Mouse (Mus musculus): Measurements from ENCODE around the gene Maml3. TPM values are rescaled to one million over a fixed set of nuclear protein-coding genes. Genes with fewer than 3 reads are reported as not detected.

Gene Maml3
- polyA plus RNA-seq, 1 experiment from 2014 or later, result 0.65 TPM

DNA sequence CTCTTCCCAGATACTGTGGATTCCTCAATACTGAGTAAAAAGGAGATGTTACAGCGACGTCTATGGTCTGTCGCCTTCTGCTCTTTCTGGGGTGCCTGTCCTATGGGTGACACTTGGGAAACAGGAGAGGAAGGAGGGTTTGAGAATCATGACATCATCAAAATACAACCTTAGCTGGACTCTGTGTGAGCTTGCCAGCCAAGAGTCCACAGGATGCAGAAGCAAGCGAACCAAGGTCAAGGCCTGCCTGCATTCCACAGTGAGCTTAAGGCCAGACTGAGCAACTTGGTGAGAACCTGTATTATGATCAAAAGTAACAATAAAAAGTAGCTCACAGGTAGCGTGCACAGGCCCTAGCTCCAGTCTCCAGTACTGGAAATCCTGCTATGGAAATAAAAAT is 167.7 kb downstream of the Maml3 start:
- TF ChIP-seq CTCF (IDR thresholded peaks at IDR 0.05; ENCODE audit: low read depth) (no peak), EP300 (IDR thresholded peaks at IDR 0.05; ENCODE audit: low read depth) (no peak)
- WGBS (ENCODE audit: insufficient replicate concordance), result 86% methylated on average over 5 of the region's 5 CpGs
- Histone ChIP-seq H3K4me1 (ENCODE audit: insufficient read depth) (no peaks in the 10 kb centered on the region), H3K9me3 (ENCODE audit: low read length) (no peaks in the 10 kb centered on the region), H3K4me2 (ENCODE audit: low read depth, low read length) (no peak overlapping the region), H3K27ac (ENCODE audit: low read depth) (no peak overlapping the region), H3K36me3 (replicated peaks; ENCODE audit: insufficient read depth, low read length) (no peaks in the 10 kb centered on the region), H3K4me3 (ENCODE audit: low read depth, low read length) (no peak overlapping the region), H3K27me3 (ENCODE audit: insufficient read depth, low read length) (no peaks in the 10 kb centered on the region), H3K9ac (replicated peaks) (no peak overlapping the region)
- DNase-seq, result no peak
- ATAC-seq, result no peak

DNA sequence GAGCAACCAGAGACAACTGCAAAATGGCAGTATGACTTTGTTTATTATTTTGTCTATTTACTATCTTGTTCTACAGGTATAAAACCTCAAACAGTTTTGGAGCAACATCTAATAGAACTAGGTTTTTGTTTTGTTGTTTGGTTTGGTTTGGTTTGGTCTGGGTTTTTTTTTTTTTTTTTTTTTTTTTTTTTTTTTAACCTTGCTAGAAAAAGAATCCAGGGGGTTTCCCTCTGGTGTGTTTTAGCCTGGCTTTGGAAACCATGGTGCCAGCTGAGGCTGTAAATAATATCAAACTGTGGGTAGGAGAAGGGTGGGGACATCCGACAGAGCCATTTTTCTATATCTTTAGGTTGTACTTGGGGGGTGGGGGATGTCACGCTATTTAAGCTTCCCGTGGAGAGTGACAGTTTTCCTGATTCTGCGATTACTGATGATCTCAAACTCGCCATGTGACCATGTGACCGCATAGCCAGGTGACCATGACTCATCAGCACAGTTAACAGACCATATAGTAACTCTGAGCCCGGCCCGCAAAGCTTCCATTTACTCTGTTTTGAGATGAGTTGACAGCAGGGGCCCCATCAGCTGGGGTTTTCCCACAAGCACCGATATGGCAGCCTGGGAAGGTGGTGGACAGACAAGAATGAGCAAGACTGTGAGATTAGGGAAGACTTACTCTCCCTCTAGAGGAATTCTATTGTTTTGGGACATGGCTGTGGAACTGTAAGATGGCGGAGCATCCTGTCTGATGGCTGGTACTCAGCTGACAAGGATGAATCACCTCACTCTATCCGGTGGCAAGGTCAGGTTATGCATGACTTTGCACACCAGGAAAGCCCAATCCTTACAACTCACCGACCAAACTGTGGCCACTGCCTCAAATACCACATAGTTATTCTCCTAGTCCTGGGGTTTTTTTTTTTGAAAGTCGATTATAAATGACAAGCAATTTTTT is 170.1 kb downstream of the Maml3 start:
- no peak overlapping the region for H3K4me2 ChIP-seq (ENCODE audit: low read depth, low read length)
- H3K36me3 ChIP-seq (replicated peaks; ENCODE audit: insufficient read depth, low read length), result no peaks in the 10 kb centered on the region
- H3K4me1 ChIP-seq (ENCODE audit: insufficient read depth), result no peaks in the 10 kb centered on the region
- H3K4me3 ChIP-seq (ENCODE audit: low read depth, low read length), result no peak overlapping the region
- ATAC-seq, result no peak
- WGBS (ENCODE audit: insufficient replicate concordance), result 80% methylated on average over 13 of the region's 13 CpGs
- no peak overlapping the region for H3K9ac ChIP-seq (replicated peaks)
- TF ChIP-seq EP300 (IDR thresholded peaks at IDR 0.05; ENCODE audit: low read depth) (no peak), CTCF (IDR thresholded peaks at IDR 0.05; ENCODE audit: low read depth) (no peak)
- H3K27ac ChIP-seq (ENCODE audit: low read depth), result no peak overlapping the region
- no peaks in the 10 kb centered on the region for H3K27me3 ChIP-seq (ENCODE audit: insufficient read depth, low read length)
- DNase-seq, result no peak
- no peaks in the 10 kb centered on the region for H3K9me3 ChIP-seq (ENCODE audit: low read length)

DNA sequence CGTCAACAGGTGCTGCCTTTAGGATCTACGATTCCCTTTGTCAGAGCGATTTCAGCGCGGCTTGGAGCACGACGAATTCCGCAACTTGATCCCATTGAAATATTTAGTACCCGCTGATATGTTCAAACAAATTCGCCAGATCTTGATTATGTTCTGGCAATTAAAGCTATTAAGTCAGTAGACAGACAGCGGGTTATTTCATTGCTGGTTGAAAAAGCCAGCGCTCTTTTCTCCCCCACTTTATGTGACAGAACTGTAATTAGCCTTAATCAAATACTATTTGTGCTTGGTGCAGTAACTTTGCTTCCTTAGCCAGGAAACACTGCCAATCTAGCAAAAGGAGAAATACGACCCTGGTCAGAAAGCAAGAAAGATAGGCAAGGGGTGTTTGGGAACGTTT is 176.7 kb downstream of the Maml3 start:
- H3K4me1 ChIP-seq (ENCODE audit: insufficient read depth), result no peaks in the 10 kb centered on the region; the same call in 1 of the 2 replicates
- no peak overlapping the region for H3K4me3 ChIP-seq (ENCODE audit: low read depth, low read length)
- H3K27me3 ChIP-seq (ENCODE audit: insufficient read depth, low read length), result no peaks in the 10 kb centered on the region
- WGBS (ENCODE audit: insufficient replicate concordance), result 88% methylated on average over 14 of the region's 14 CpGs
- no peak overlapping the region for H3K4me2 ChIP-seq (ENCODE audit: low read depth, low read length)
- DNase-seq, result no peak
- H3K27ac ChIP-seq (ENCODE audit: low read depth), result no peak overlapping the region
- no peaks in the 10 kb centered on the region for H3K36me3 ChIP-seq (replicated peaks; ENCODE audit: insufficient read depth, low read length)
- H3K9ac ChIP-seq (replicated peaks), result no peak overlapping the region
- no peak for TF ChIP-seq CTCF (IDR thresholded peaks at IDR 0.05; ENCODE audit: low read depth)
- TF ChIP-seq EP300 (IDR thresholded peaks at IDR 0.05; ENCODE audit: low read depth), result no peak
- H3K9me3 ChIP-seq (ENCODE audit: low read length), result no peaks in the 10 kb centered on the region
- ATAC-seq, result no peak

DNA sequence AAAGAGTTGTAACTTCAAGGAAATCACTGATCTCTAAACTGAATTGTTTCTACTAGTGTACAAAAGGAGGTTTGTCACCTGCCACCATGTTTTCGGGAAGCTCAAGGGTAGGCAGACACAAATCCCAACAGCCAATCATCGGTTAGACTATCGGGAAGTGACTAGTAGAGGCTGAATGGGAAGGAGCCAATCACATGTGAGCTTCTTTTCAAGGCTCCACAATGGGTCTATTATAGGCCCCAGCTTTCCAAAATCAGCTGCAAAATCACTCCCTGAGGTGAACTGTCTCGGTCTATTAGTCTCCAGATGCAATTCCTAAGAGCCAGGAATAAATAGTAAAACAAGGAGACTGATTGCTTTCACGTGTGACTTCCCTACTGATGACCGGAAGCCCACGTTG is 177.3 kb downstream of the Maml3 start:
- H3K4me3 ChIP-seq (ENCODE audit: low read depth, low read length), result no peak overlapping the region
- H3K4me1 ChIP-seq (ENCODE audit: insufficient read depth), result no peaks in the 10 kb centered on the region; the same call in 1 of the 2 replicates
- H3K36me3 ChIP-seq (replicated peaks; ENCODE audit: insufficient read depth, low read length), result no peaks in the 10 kb centered on the region
- H3K9me3 ChIP-seq (ENCODE audit: low read length), result no peaks in the 10 kb centered on the region
- ATAC-seq (no peak), DNase-seq (no peak)
- TF ChIP-seq EP300 (IDR thresholded peaks at IDR 0.05; ENCODE audit: low read depth) (no peak), CTCF (IDR thresholded peaks at IDR 0.05; ENCODE audit: low read depth) (no peak)
- no peak overlapping the region for H3K27ac ChIP-seq (ENCODE audit: low read depth)
- no peaks in the 10 kb centered on the region for H3K27me3 ChIP-seq (ENCODE audit: insufficient read depth, low read length)
- no peak overlapping the region for H3K4me2 ChIP-seq (ENCODE audit: low read depth, low read length)
- WGBS (ENCODE audit: insufficient replicate concordance), result 88% methylated on average over 7 of the region's 7 CpGs
- H3K9ac ChIP-seq (replicated peaks), result no peak overlapping the region

DNA sequence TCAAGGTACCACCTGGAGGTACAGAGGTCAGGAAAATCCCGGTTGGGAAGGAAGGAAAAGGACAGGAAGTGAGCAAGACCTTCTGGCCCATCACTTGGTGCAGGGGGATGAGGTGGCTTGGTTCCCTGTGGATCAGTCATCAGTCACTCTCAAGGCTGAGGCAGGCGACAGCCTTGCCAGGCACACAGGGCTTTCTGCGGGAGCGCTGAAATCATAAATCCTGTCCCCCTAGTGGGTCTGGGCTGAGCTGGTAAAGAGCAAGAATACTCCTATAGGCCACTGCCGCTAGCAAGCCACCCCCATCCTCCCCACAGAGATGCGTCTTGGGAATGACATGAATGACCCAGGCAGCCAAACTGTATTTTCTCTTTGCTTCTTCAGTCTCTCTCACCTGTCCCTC is 177.8 kb downstream of the Maml3 start:
- Histone ChIP-seq H3K4me1 (ENCODE audit: insufficient read depth) (no peaks in the 10 kb centered on the region; the same call in 1 of the 2 replicates), H3K36me3 (replicated peaks; ENCODE audit: insufficient read depth, low read length) (no peaks in the 10 kb centered on the region), H3K9me3 (ENCODE audit: low read length) (no peaks in the 10 kb centered on the region), H3K27me3 (ENCODE audit: insufficient read depth, low read length) (no peaks in the 10 kb centered on the region), H3K4me3 (ENCODE audit: low read depth, low read length) (no peak overlapping the region), H3K27ac (ENCODE audit: low read depth) (no peak overlapping the region), H3K9ac (replicated peaks) (no peak overlapping the region), H3K4me2 (ENCODE audit: low read depth, low read length) (no peak overlapping the region)
- whole genome bisulfite sequencing (ENCODE audit: insufficient replicate concordance), result 80% methylated on average over 6 of the region's 6 CpGs
- no peak for DNase-seq
- ATAC-seq, result no peak
- TF ChIP-seq CTCF (IDR thresholded peaks at IDR 0.05; ENCODE audit: low read depth), result no peak
- no peak for TF ChIP-seq EP300 (IDR thresholded peaks at IDR 0.05; ENCODE audit: low read depth)

DNA sequence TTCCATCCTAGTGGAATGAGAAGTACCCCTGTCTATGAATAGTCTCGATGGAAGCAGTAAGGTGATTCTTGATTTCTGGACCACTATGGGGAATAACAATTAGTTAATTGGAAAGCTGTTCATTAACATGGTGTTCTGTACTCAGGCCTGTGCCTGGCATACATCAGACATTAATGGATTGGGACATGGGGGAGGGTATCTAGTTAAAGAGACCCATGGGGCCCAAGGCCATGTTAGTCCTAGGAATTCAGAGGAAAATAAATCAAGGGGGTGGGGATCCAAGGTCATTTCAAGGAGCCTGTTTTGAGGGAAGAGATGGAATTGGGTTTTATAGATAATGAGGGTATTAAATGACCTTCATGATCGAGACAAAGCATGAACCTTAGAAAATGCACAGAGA is 179.1 kb downstream of the Maml3 start:
- Histone ChIP-seq H3K9me3 (ENCODE audit: low read length) (no peaks in the 10 kb centered on the region), H3K9ac (replicated peaks) (no peak overlapping the region), H3K4me1 (ENCODE audit: insufficient read depth) (no peaks in the 10 kb centered on the region; the same call in 1 of the 2 replicates), H3K36me3 (replicated peaks; ENCODE audit: insufficient read depth, low read length) (no peaks in the 10 kb centered on the region), H3K27ac (ENCODE audit: low read depth) (no peak overlapping the region), H3K4me3 (ENCODE audit: low read depth, low read length) (no peak overlapping the region), H3K27me3 (ENCODE audit: insufficient read depth, low read length) (no peaks in the 10 kb centered on the region), H3K4me2 (ENCODE audit: low read depth, low read length) (no peak overlapping the region)
- DNase-seq (no peak), ATAC-seq (no peak)
- WGBS (ENCODE audit: insufficient replicate concordance), result 65% methylated on average over 2 of the region's 2 CpGs
- TF ChIP-seq EP300 (IDR thresholded peaks at IDR 0.05; ENCODE audit: low read depth) (no peak), CTCF (IDR thresholded peaks at IDR 0.05; ENCODE audit: low read depth) (no peak)
